Mouse (Mus musculus) cerebellum, adult 9-10 months (tissue): ENCODE measurements around the gene Olfm3.

Experiments
- DNase-seq: peaks from one replicate; pipeline ENCODE4 v3.0.0; 2022

The Olfm3 gene

DNA sequence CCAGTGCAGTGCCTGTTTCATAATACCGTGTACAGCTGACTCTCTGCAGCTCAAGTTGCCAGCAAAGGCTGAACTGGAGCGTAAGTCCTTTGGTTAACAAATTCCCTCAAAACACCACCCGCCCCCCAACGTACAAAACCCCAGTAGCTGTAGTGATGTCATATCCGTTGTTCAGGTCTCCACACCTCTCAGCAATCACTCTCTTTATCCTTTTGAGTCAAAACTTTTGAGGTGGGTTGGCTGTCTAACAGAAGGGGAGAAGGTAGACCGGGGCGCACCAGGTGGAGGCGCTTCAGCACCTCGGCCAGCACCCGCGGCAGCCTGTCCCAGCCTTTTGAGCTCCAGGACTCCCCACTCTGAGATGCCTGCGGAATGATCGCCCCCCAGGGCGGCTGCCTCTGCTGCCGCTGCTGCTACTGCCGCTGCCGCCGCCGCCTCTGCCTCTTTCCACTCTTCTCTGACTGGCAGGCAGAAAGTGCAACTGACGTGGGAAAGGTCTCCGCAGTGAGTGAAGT lies at the start of gene Olfm3:
Gene Olfm3, plus strand, starts transcription at position 155 of the 515 bp plus-strand sequence.
- peak; percentile 87 for DNase-seq

GRCm38 (mm10) chr3:114889764-114890163 lies 14.1 kb upstream of the Olfm3 start:
- no peak for DNase-seq

DNA sequence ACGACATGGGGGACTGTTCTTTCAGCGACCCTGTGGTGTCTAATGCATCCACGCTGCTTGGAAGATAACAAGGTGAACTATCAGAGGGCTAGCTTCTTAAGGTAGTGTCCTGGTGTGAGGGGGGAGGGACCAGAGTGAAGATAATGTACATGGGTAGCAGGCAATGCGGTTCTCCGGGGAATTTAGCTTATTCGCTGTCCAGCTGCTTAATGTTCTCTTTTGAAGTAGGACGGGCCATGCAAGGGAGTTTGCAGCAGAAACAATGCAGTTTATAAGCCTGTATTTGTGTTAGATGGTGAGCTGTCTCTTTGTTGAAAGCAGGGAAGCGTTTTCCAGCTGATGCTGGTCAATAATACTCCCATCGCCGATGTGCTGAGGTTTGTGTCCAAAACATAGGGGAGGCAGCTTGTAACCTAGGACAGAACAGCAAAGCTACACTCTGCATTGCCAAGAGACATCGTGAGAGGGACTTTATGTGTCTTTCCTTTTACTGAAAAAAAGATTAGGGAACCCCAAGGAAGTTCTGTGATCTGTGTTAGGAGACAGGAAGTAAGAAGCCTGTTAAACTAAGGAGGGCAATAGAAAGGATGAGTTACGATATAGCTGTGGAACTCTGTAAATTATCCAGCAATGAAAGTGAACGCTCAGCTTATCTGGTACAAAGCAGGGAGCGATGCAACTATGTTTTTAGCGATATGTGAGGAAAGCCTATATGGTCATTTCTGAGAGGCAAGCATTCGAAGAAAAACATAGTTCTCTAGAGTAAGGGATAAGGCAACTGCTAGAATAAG lies 950 bp downstream of the Olfm3 start:
- DNase-seq, result peak; percentile 71

DNA sequence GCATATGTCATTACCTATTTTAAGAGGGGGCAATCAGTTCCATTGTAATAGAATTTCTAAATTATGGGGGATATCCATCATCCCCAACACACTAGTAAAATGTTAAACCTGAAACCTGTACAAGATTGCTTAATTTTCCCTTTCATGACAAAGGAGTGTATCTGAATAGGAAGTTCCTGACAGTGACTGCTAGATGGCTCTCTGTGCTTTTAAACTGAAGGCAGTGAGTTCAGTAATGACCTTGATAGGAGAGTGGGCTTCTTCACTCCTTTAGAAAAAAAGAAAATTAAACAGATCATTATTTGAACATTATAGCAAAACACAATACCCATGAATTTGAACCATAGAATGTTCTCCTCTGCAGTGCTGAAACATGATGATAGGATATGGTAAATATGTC lies 3.7 kb downstream of the Olfm3 start:
- DNase-seq, result peak; percentile 83

DNA sequence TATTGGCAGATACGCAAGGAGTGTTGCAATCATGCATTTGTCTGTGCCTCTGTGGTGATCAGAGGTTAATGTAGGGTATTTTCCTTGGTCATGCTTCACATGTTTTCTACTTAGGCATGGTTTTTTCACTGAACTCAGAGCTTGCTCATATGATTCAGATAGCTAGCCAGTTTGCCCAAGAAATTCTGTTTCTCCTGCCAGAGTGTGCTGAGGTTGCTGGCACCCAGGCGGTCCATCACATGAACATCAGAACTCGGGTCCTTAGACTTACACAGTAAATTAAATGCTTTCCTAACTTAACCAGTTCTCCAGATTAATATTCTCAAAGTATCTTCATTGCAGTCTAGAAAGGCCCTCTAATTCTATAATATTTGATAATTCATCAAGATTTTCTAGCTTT lies 5.0 kb downstream of the Olfm3 start:
- DNase-seq, result peak; percentile 59

DNA sequence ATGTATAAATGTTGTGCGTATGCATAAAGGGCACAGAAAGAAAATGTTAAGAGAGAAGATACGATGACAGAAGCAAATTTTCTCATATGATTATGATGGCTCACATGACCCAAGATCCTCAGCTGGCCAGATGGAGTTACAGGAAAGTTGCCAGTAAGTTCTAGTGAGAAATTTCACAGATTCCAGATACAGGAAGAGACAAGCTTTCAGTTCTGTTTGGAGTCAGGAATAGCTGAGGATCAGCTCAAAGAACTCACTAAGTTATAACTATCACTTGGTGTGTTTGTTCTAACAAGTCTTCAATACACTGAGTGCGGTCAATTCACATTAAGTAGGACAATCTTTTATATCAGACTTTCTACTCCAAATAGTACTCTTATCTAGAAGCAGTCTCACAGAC lies 16.2 kb downstream of the Olfm3 start:
- DNase-seq, result no peak

GRCm38 (mm10) chr3:114929605-114930004 lies 25.7 kb downstream of the Olfm3 start:
- DNase-seq, result peak; percentile 97

DNA sequence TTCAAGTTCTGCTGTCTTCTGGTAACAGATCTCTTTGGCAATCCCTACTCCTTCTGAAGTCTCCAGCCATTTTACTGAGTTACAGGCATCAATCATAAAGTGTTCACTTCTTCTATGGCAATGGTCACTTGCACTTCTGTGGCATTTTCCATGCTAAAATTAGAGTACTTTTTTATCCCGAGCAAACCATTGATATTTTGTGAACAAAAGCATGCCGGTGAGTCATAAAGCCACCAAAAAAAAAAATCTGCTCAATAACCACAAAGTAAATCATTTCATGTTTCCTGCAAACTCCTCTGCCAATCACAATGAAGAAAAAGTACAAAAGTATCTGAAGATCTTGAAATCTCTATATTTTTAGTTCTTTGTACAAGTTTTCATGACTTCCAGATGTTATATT lies 26.5 kb downstream of the Olfm3 start:
- DNase-seq, result no peak

DNA sequence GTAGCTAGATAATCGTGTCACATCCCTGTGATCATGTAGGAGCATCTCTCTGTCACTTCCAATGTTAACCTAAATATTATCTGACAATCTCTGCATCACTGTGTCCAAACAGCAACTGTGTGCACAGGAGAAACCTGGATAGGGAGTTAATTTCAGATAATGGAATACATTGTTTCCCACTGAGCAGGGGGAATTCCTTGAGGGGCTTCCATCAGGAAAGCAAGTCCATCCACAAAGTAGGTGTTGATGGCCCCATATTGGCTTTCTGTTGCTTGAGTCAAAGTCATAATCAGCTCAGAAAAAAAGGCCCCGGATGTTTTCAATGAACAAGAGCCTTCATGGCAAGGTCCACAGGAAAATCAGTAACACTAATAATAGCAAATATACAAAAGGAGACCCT lies 26.9 kb downstream of the Olfm3 start:
- DNase-seq, result peak; percentile 54

DNA sequence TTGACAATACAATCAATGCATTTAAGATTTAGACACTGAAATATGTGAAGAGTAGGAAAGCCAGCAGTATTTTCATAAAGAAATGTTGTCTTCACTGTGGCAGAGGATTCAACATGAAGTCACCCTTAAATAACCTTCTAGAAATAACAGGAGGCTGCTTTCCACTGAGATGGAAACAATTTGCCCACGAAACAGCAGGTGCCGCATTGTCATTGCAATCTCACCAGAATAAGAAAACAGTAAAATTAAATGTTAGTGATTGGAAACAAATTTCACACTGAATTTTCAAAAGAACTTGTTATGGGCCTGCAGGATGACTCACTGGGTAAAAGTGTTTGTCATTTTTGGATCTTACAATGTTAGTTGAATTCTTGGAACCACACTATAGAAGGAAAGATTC lies 29.0 kb downstream of the Olfm3 start:
- peak; percentile 75 for DNase-seq

DNA sequence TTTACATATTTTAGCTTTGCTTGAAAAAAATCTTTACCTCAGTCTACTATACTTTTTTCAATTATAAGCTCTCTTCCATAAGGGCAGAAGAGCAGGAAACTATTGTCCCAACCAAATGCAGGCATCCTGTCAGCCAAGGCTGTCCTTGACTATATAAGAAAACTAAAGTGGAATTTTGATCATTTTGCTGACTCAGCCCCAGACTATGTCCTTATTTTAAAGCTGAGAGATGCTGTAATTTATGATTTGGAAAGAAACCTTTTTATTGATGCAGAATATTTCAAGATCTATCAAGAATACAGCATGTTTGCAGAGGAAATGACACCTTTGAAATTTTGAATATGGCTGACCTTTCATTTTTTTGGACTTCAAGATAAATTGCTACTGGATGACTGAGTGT lies 51.0 kb downstream of the Olfm3 start:
- DNase-seq, result no peak

- no peak for DNase-seq
These were observed 55.6 kb downstream of the Olfm3 start for GRCm38 (mm10) chr3:114959311-114959967.

DNA sequence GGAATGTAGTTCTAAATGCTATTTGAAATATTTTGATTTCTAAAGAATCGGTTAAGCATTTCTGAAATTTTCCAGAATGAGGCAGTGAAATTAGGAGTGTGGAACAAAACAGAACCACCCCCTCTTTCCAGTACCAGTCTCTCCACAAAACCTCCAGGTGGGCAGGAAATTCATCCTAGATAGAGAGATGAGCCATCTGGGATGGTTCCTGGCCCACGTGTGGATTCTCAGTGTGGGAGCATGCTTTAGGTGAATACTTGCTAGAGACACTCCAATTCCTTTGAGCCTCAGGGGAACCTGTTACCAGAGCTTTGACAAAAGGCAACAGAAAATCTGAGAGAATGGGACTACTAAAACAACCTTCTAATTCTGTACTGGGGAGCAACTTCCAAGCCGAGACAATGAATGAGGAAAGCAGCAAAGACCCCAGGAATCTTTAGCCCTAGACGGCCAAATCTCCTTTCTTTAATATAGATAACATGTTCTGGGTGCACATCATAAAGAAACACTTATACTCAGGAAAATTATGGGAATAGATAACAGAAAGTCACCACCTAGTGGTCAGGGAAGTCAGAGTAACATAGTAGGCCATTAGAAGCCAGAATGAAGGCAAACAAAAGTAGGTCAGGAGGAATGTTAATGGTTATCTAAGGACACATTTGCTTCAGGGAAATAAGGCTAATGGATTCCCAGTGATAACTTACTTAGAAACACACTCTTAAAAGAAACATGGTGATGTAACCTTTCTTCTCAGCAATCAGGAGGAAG lies 58.6 kb downstream of the Olfm3 start:
- peak; percentile 97 for DNase-seq

- DNase-seq, result no peak
These were observed 67.3 kb downstream of the Olfm3 start for GRCm38 (mm10) chr3:114971183-114971582.

DNA sequence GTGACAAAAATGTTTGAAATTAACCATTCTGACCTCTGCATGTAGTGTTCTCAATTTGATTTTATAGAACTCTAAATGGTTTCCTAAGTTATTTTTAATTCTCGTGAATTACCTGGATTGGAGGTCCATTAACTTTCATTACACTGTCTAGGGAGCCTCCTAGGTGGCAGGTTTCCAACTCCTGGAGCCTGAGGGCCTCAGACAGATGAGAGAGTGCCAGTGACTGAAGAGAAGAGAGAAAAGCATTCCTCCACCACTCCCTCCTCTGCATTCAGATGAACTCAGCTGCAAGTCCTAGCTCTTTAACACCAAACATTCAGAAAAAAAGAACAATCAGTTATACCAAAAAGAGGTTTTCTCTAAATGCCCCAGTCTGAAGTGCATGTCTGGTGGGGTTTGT lies 68.6 kb downstream of the Olfm3 start:
- DNase-seq, result peak; percentile 71

DNA sequence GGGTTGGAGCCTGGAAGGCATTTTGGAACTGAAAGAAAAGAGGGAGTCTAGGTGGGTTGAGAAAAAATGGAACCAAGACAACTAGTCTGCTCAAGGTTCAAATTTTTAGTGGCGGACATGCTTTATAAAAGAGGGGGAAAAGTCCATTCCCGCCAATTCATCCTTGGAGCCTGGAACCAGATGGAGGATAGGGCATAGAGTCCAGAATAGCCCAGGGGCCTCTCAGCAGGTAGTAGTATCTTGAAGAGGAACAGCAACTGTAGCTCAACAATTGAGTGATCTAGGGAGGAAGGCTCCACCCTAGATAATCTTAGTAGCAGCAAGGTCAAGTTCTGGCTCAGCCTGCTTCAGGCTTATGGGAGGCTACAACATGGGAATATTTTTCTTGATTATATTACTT lies 87.0 kb downstream of the Olfm3 start:
- DNase-seq, result peak; percentile 55

DNA sequence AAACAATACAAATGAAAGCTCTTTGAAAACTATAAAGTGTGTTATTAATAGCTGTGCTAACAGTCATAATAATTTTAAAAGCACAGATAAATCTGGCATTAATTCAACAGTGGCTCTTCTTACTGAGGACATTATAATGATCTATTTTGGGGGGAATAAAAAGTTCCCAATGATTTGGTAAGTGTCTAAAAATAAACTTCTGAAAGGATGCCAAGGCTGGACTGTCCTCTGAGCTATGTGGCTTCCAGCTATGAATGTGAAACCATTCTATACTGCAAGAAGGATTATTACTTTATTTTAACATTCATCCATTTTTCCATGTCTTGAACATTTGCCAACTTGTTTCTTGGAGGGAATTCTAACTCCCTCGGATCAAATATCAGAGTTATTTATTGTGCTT lies 92.1 kb downstream of the Olfm3 start:
- peak; percentile 86 for DNase-seq

DNA sequence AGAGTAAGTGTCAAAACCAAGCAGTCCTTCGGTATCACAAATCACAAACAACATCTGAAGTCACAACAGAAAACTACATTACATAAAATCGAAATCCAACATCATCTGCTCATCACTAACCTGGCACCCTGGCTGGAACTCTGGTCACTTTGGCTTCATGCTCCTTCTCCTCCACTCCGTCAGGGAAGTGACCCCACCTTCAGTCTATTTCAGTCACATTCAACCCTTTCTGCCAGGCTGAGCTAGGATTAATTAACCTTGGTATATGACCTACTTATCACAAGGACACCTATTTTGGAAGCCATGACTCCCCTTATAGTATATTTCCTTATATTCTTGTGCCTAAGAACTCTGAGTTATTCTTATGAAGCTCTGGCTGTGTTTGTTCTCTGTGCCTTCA lies 123.7 kb downstream of the Olfm3 start:
- DNase-seq, result peak; percentile 58

- no peak for DNase-seq
These were observed 124.2 kb downstream of the Olfm3 start for GRCm38 (mm10) chr3:115028046-115028445.

- peak; percentile 94 for DNase-seq
These were observed 124.7 kb downstream of the Olfm3 start for GRCm38 (mm10) chr3:115028611-115029010.

DNA sequence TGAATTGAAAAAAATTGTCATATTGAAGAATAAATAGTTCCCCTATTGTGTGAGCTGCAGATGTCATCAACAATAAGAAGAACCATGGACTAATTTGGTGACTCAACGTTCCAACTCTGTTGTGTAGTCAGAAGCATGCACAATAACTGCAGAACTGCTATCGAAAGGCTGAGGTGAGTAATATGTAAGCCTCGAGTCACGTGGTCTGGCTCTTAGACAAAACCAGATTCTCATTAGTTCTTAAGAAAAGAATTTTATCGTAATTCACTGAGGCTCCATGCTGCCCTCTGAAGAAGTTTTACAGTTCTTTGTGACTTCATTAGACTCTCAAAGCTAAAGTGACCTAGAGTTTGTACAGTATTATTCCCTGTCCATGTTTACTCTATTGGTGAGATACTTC lies 145.2 kb downstream of the Olfm3 start:
- DNase-seq, result no peak

DNA sequence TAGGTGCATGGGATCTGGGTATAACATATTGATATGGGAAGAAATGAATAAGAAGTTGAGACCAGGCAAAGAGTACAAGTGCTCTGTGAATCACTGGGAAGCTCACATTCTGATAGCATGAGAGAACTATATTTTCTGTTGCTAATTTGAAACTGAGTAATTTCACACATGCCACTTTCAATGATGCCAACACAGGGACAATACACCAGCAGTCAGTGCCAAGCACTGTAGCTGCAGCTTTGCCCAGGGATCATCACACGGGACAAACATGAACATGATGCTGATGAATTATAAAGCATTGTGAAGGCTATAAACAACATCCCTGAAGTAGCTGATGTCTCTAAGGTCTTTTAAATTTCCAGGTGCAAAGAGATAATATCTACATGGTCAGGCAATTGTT lies 161.0 kb downstream of the Olfm3 start:
- peak; percentile 82 for DNase-seq

- DNase-seq, result no peak
These were observed 176.7 kb downstream of the Olfm3 start for GRCm38 (mm10) chr3:115080428-115081181.
